Mouse (Mus musculus): Measurements from ENCODE around the gene Rnd3. TPM values are rescaled to one million over a fixed set of nuclear protein-coding genes. Genes with fewer than 3 reads are reported as not detected.

Rnd3 gene
- polyA plus RNA-seq, 1 experiment from 2014 or later: 12.9 TPM

- Histone ChIP-seq H3K9ac (ENCODE audit: low read depth, low read length) (no peak overlapping the region), H3K4me1 (ENCODE audit: control insufficient read depth, low read depth, low read length) (peaks cover 2% of the 10 kb centered on the region), H3K27me3 (ENCODE audit: control insufficient read depth, insufficient read depth, low read depth, low read length) (no peaks in the 10 kb centered on the region), H3K4me2 (ENCODE audit: low read depth, low read length) (peak overlapping the region; percentile 12), H3K4me3 (ENCODE audit: low read depth, low read length) (0 out of 2 replicates have a peak overlapping the region, but pooled peaks have one; percentile 11), H3K36me3 (ENCODE audit: control insufficient read depth, insufficient read depth) (no peaks in the 10 kb centered on the region), H3K9me3 (replicated peaks; ENCODE audit: control insufficient read depth, low read length) (no peaks in the 10 kb centered on the region), H3K27ac (ENCODE audit: low read length) (peak overlapping the region; percentile 45)
- no peak for ATAC-seq (ENCODE audit: low read depth)
- 24% methylated on average over 8 of the region's 8 CpGs for WGBS (ENCODE audit: insufficient replicate concordance)
Observed at GRCm38 (mm10) chr2:51140486-51140885, 8.4 kb downstream of the Rnd3 start.

- Histone ChIP-seq H3K4me2 (ENCODE audit: low read depth, low read length) (peak overlapping the region; percentile 12), H3K9ac (ENCODE audit: low read depth, low read length) (no peak overlapping the region), H3K4me1 (ENCODE audit: control insufficient read depth, low read depth, low read length) (peaks cover 2% of the 10 kb centered on the region), H3K9me3 (replicated peaks; ENCODE audit: control insufficient read depth, low read length) (no peaks in the 10 kb centered on the region), H3K36me3 (ENCODE audit: control insufficient read depth, insufficient read depth) (no peaks in the 10 kb centered on the region), H3K4me3 (ENCODE audit: low read depth, low read length) (no peak overlapping the region), H3K27ac (ENCODE audit: low read length) (peak overlapping the region; percentile 57; the same call in 1 of the 2 replicates), H3K27me3 (ENCODE audit: control insufficient read depth, insufficient read depth, low read depth, low read length) (no peaks in the 10 kb centered on the region)
- no peak for ATAC-seq (ENCODE audit: low read depth)
- WGBS (ENCODE audit: insufficient replicate concordance): 33% methylated on average over 6 of the region's 6 CpGs
Observed at GRCm38 (mm10) chr2:51139912-51140446, 8.9 kb downstream of the Rnd3 start.

GRCm38 (mm10) chr2:51139218-51139911, 9.5 kb downstream of the Rnd3 start:
- H3K27me3 ChIP-seq (ENCODE audit: control insufficient read depth, insufficient read depth, low read depth, low read length): no peaks in the 10 kb centered on the region
- no peak overlapping the region for H3K9ac ChIP-seq (ENCODE audit: low read depth, low read length)
- peak overlapping the region; percentile 88 for H3K27ac ChIP-seq (ENCODE audit: low read length)
- ATAC-seq (ENCODE audit: low read depth): peak; percentile 73
- H3K9me3 ChIP-seq (replicated peaks; ENCODE audit: control insufficient read depth, low read length): no peaks in the 10 kb centered on the region
- peak overlapping the region; percentile 44; the same call in 1 of the 2 replicates for H3K4me2 ChIP-seq (ENCODE audit: low read depth, low read length)
- H3K36me3 ChIP-seq (ENCODE audit: control insufficient read depth, insufficient read depth): no peaks in the 10 kb centered on the region
- peaks cover 2% of the 10 kb centered on the region for H3K4me1 ChIP-seq (ENCODE audit: control insufficient read depth, low read depth, low read length)
- WGBS (ENCODE audit: insufficient replicate concordance): 41% methylated on average over 5 of the region's 5 CpGs
- H3K4me3 ChIP-seq (ENCODE audit: low read depth, low read length): no peak overlapping the region

- Histone ChIP-seq H3K27me3 (ENCODE audit: control insufficient read depth, insufficient read depth, low read depth, low read length) (no peaks in the 10 kb centered on the region), H3K9ac (ENCODE audit: low read depth, low read length) (no peak overlapping the region), H3K4me1 (ENCODE audit: control insufficient read depth, low read depth, low read length) (peaks cover 2% of the 10 kb centered on the region; the same call in 1 of the 2 replicates), H3K4me3 (ENCODE audit: low read depth, low read length) (no peak overlapping the region), H3K9me3 (replicated peaks; ENCODE audit: control insufficient read depth, low read length) (no peaks in the 10 kb centered on the region), H3K36me3 (ENCODE audit: control insufficient read depth, insufficient read depth) (peaks cover 2% of the 10 kb centered on the region), H3K4me2 (ENCODE audit: low read depth, low read length) (no peak overlapping the region), H3K27ac (ENCODE audit: low read length) (peak overlapping the region; percentile 52; the same call in 1 of the 2 replicates)
- peak; percentile 51 for ATAC-seq (ENCODE audit: low read depth)
- whole genome bisulfite sequencing (ENCODE audit: insufficient replicate concordance): 28% methylated on average over 4 of the region's 4 CpGs
Observed at GRCm38 (mm10) chr2:51137726-51138125, 11.2 kb downstream of the Rnd3 start.

GRCm38 (mm10) chr2:51132181-51132580, 16.7 kb downstream of the Rnd3 start:
- H3K9me3 ChIP-seq (replicated peaks; ENCODE audit: control insufficient read depth, low read length): no peaks in the 10 kb centered on the region
- H3K4me3 ChIP-seq (ENCODE audit: low read depth, low read length): no peak overlapping the region
- H3K36me3 ChIP-seq (ENCODE audit: control insufficient read depth, insufficient read depth): peaks cover 7% of the 10 kb centered on the region
- no peak overlapping the region for H3K4me2 ChIP-seq (ENCODE audit: low read depth, low read length)
- WGBS (ENCODE audit: insufficient replicate concordance): 80% methylated on average over 20 of the region's 20 CpGs
- H3K4me1 ChIP-seq (ENCODE audit: control insufficient read depth, low read depth, low read length): no peaks in the 10 kb centered on the region
- H3K27ac ChIP-seq (ENCODE audit: low read length): no peak overlapping the region
- no peaks in the 10 kb centered on the region for H3K27me3 ChIP-seq (ENCODE audit: control insufficient read depth, insufficient read depth, low read depth, low read length)
- ATAC-seq (ENCODE audit: low read depth): no peak
- no peak overlapping the region for H3K9ac ChIP-seq (ENCODE audit: low read depth, low read length)

- H3K36me3 ChIP-seq (ENCODE audit: control insufficient read depth, insufficient read depth): peaks cover 7% of the 10 kb centered on the region
- H3K4me2 ChIP-seq (ENCODE audit: low read depth, low read length): no peak overlapping the region
- H3K9ac ChIP-seq (ENCODE audit: low read depth, low read length): no peak overlapping the region
- no peak overlapping the region for H3K27ac ChIP-seq (ENCODE audit: low read length)
- ATAC-seq (ENCODE audit: low read depth): no peak
- no peak overlapping the region for H3K4me3 ChIP-seq (ENCODE audit: low read depth, low read length)
- H3K9me3 ChIP-seq (replicated peaks; ENCODE audit: control insufficient read depth, low read length): no peaks in the 10 kb centered on the region
- H3K27me3 ChIP-seq (ENCODE audit: control insufficient read depth, insufficient read depth, low read depth, low read length): no peaks in the 10 kb centered on the region
- 61% methylated on average over 4 of the region's 4 CpGs for WGBS (ENCODE audit: insufficient replicate concordance)
- no peaks in the 10 kb centered on the region for H3K4me1 ChIP-seq (ENCODE audit: control insufficient read depth, low read depth, low read length)
Observed at GRCm38 (mm10) chr2:51128090-51128489, 20.8 kb downstream of the Rnd3 start.

GRCm38 (mm10) chr2:51110271-51110670, 38.6 kb downstream of the Rnd3 start:
- H3K27ac ChIP-seq (ENCODE audit: low read length): no peak overlapping the region
- H3K4me2 ChIP-seq (ENCODE audit: low read depth, low read length): no peak overlapping the region
- H3K9ac ChIP-seq (ENCODE audit: low read depth, low read length): no peak overlapping the region
- no peak overlapping the region for H3K4me3 ChIP-seq (ENCODE audit: low read depth, low read length)
- H3K36me3 ChIP-seq (ENCODE audit: control insufficient read depth, insufficient read depth): no peaks in the 10 kb centered on the region
- no peaks in the 10 kb centered on the region for H3K4me1 ChIP-seq (ENCODE audit: control insufficient read depth, low read depth, low read length)
- 29% methylated on average over 2 of the region's 2 CpGs for WGBS (ENCODE audit: insufficient replicate concordance)
- H3K9me3 ChIP-seq (replicated peaks; ENCODE audit: control insufficient read depth, low read length): no peaks in the 10 kb centered on the region
- H3K27me3 ChIP-seq (ENCODE audit: control insufficient read depth, insufficient read depth, low read depth, low read length): no peaks in the 10 kb centered on the region
- ATAC-seq (ENCODE audit: low read depth): no peak

GRCm38 (mm10) chr2:51108631-51109030, 40.3 kb downstream of the Rnd3 start:
- Histone ChIP-seq H3K27ac (ENCODE audit: low read length) (no peak overlapping the region), H3K9me3 (replicated peaks; ENCODE audit: control insufficient read depth, low read length) (no peaks in the 10 kb centered on the region), H3K9ac (ENCODE audit: low read depth, low read length) (no peak overlapping the region), H3K27me3 (ENCODE audit: control insufficient read depth, insufficient read depth, low read depth, low read length) (no peaks in the 10 kb centered on the region), H3K4me2 (ENCODE audit: low read depth, low read length) (no peak overlapping the region), H3K4me1 (ENCODE audit: control insufficient read depth, low read depth, low read length) (no peaks in the 10 kb centered on the region), H3K36me3 (ENCODE audit: control insufficient read depth, insufficient read depth) (no peaks in the 10 kb centered on the region), H3K4me3 (ENCODE audit: low read depth, low read length) (no peak overlapping the region)
- no peak for ATAC-seq (ENCODE audit: low read depth)
- 25% methylated on average over 5 of the region's 5 CpGs for WGBS (ENCODE audit: insufficient replicate concordance)

GRCm38 (mm10) chr2:51101187-51101586, 47.7 kb downstream of the Rnd3 start:
- H3K27me3 ChIP-seq (ENCODE audit: control insufficient read depth, insufficient read depth, low read depth, low read length): no peaks in the 10 kb centered on the region
- no peaks in the 10 kb centered on the region for H3K9me3 ChIP-seq (replicated peaks; ENCODE audit: control insufficient read depth, low read length)
- no peaks in the 10 kb centered on the region for H3K4me1 ChIP-seq (ENCODE audit: control insufficient read depth, low read depth, low read length)
- no peak overlapping the region for H3K27ac ChIP-seq (ENCODE audit: low read length)
- H3K4me2 ChIP-seq (ENCODE audit: low read depth, low read length): no peak overlapping the region
- no peak overlapping the region for H3K9ac ChIP-seq (ENCODE audit: low read depth, low read length)
- no peak overlapping the region for H3K4me3 ChIP-seq (ENCODE audit: low read depth, low read length)
- no peaks in the 10 kb centered on the region for H3K36me3 ChIP-seq (ENCODE audit: control insufficient read depth, insufficient read depth)
- no peak for ATAC-seq (ENCODE audit: low read depth)
- 65% methylated on average over 4 of the region's 4 CpGs for WGBS (ENCODE audit: insufficient replicate concordance)
